Mouse (Mus musculus): ENCODE results near the gene Gphb5.

GRCm38 (mm10) chr12:75368527-75368926 lies 48.1 kb downstream of the Gphb5 start:
- TF ChIP-seq CTCF (conservative IDR thresholded peaks at IDR 0.05; ENCODE audit: insufficient read depth, insufficient read length, low read depth, low read length) (no peak), POLR2A (IDR thresholded peaks at IDR 0.05; ENCODE audit: low read depth, low read length) (no peak)
